Mouse (Mus musculus): ENCODE data around the gene Rpl10a.

Rpl10a gene

DNA sequence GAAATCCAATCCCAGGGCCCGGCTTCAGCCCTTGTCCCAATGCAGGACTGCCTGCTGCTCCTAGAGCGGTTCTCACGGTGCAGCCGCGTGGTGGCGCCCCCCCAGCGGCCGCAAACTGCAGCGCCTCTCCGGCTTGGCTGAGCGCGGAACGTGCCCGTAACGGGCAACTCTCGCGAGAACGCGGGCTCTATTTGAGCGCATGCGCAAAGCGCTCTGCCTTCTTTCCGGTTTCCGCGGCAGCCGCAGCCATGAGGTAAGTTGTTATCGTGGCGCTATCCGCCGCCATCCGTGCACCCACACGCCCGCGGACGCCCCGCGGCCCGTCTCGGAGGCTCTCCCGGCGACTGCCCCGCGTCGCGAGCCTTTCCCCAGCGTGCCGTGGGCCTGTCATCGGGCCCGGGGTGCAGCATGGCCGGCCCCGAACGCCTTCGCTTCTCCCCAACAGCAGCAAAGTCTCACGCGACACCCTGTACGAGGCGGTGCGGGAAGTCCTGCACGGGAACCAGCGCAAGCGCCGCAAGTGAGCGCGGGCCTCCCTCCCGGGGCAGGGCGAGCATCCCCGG lies at the start of gene Rpl10a:
TSS of gene Rpl10a (plus strand) at position 106 of the 563 bp plus-strand sequence.
- DNase-seq (ENCODE audit: low spot score in 2 of 2), result peak; percentile 95 to 98

DNA sequence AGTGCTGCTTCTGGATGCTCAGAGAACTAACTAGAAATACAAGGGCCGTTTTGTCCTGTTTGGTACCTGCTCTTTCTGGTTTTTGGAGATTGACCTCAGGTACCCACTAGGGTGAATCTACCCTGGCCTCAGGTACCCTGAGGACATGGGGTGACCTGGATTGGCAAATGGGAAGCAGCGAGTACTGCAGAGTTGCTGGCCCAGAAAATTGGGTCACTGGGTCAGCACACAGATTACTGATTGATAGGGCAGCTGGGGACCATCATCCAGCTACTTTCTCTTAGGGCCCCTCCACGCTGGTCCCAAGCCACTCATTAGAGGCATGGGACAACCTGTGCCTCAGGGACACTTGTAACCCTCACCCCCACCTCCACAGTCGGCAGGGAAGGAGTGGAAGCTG lies 49.0 kb upstream of the Rpl10a start:
- DNase-seq (ENCODE audit: low spot score in 2 of 2), result no peak

DNA sequence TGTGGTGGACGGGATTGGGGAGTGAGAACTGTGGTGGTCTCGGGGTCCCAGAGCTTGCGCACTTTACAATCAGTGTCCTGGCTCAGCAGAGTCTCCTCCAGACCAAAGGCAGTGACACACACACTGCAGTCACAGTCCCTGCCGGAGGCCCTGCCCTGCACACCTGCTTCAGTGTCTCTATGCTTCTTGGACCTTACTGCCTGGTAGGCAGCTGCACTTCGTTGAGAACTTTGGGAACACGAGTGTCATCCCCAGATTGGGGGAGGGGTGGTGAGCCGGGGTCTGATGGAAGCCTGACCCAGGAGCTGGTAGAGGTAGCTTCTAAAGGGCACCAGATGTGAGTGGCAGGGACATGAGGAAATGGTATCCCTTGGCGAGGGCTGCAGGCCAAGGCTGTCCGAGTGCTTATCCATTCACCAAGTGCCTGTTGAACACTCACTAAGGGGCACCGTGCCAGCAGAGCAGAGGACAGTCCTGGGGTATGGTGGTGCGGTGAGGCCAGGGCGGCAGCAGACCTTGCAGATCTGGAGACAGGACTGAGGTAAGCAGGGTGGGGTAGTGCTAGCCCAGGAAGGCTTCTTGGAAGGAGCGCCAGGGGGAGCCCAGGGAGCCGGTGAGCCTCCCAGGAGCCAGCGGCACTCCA lies 48.4 kb upstream of the Rpl10a start:
- DNase-seq (ENCODE audit: low spot score in 2 of 2), result no peak

DNA sequence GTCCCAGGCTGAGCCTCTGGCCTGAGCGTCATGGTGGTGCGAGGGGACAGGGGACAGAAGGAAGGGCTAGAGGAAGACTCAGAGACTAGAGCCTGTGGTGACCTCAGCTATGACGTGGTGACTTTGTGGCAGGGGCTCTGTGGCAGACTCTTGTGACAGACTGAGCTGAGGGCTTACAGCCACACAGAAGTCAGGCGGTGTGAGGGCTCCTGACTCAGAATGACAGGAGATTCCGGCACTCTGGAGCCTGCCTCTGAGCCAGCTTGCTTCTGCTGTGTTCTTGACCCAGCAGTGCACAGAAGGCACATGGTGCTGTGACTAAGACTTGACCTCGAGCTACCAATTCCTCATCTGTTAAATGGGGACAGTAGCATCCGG lies 47.9 kb upstream of the Rpl10a start:
- DNase-seq (ENCODE audit: low spot score in 2 of 2), result no peak

DNA sequence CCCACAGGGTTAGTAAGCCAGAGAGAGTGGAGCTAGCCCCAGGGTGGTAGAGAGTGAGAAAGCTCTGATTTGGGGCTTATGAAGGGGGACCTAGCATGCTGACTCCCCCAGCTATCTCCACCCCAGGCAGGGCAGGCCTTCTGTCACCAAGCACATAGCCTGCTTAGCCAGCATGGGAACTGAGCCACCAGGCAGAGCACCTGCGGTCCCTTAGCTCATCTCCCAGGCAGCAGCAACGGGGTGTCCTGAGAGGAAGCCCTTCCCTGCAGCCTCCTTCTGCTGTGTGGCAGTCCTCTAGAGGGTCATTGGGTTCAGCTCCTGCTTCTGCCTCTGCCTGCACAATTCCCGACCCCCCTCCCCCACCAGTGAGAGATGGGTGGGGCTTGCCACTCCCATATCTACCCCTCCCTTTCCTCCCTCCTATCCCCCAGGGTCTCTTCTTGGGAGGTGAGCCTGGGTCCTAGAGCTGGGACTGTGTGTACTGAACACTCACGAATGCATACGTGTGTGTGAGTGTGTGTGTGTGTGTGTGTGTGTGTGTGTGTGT lies 47.4 kb upstream of the Rpl10a start:
- DNase-seq (ENCODE audit: low spot score in 2 of 2), result no peak

DNA sequence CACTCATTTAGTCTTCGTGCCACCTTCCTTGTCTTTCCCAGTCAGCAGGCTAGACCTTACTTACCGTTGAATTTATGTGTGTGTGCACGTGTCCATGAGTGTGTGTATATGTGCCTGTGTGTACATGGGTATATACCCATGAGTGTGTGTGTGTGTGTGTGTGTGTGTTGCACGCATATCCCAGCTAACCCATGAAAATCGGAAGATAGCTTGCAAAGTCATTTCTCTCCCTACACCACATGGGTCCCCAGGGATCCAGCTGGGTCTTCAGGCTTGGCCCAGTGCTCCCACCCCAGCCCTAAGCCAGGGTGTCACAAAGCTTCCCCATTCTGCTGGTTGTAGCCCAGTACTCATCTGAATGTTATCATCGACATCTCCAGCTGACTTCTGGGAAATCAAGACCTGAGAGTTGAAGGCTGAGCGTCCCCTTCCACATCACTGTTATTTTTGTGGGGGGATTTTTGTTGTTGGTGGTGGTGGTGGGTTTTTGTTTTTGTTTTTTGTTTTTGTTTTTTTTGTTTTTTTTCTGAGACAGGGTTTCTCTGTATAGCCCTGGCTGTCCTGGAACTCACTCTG lies 46.3 kb upstream of the Rpl10a start:
- DNase-seq (ENCODE audit: low spot score in 2 of 2), result no peak

DNA sequence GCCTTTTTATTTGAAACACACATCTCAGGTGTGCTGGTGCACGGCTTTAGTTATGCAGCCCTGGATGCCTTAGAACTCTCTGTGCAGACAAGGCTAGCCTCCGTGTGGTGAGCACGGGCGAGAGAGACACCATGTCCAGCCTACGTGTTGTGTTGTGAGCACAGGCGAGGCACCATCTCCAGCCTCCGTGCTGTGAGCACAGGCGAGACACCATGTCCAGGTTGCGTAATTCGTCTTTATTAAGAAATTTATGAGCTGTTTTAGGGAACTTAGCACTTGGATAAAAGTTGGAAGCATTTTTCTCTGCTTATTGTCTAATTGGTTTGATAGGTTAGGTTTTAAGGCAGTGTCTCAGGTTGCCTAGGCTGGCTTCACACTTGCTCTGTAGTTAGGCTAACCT lies 45.1 kb upstream of the Rpl10a start:
- DNase-seq (ENCODE audit: low spot score in 2 of 2), result no peak

DNA sequence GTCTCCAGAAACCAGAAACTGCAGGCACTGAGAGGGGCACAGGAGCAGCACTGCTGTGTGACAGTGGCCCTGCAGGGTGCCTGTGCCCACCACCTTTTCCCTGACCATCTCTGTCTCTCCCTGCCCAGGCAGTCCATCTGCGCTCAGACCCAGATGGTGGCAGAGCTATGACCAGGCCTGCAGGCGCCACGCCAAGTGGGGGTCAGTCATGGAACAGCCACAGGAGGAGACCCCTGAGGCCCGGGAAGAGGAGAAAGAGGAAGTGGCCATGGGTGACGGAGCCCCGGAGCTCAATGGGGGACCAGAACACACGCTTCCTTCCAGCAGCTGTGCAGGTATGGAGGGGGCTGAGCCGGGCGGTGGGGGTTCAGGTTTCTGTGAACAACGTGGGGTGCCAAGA lies 42.1 kb upstream of the Rpl10a start:
- DNase-seq (ENCODE audit: low spot score in 2 of 2), result no peak

DNA sequence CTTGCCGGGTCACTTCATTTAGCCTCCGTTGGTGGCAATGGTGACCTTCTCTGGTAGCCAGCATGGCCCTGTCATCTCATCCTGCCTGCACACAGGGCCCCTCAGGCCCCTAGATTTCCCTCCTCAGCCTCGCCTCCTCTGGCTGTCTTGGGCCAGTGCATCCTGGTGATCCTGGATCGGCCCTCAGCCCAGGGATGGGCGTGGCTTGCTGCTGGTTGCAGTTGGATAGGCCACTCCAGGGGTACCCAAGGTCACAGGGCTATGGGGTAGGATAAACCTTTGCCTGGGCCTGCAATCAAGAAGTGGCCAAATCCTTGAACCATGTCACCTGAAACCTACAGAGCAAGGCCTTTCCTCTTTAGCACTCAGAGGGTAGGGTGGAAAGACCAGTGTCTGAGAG lies 41.3 kb upstream of the Rpl10a start:
- DNase-seq (ENCODE audit: low spot score in 2 of 2), result no peak

DNA sequence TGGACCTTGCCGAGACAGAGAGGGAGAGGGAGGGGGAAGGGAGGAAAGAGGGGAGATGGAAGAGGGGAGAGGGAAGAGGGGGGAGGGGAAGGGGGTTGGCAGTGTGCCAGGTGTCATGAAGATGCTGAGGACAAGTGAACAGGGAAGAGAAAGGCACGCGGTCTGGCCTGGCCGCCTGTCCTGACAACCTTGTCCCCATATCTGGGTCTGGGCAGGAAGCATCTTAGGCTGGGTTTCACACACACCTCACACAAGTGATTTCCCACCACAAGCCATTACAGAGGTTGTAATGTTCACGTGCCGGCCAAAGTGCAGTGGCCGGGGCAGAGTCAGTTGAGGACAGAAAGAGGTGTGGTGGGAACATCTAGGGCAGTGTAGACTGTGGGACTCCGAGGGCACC lies 40.7 kb upstream of the Rpl10a start:
- DNase-seq (ENCODE audit: low spot score in 2 of 2), result no peak

DNA sequence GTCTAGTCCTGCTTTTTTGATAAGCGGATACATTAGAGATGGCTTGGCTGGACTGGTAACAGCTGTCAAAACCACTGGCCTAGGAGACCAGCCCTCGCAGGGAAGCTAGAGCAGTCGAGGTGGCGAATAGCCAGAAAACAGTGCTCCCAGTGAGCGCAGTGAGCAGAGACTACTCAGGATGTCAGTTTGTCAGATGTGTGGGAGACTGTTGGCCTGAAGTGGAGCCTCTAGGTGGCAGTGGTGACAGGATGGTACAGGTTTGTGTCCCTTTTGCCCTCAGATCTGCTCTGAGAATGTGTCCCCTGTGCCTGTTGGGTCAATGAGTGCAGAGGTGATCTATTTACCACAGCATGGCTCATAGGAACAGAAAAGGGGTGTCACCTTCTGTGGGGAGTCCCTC lies 40.3 kb upstream of the Rpl10a start:
- no peak for DNase-seq (ENCODE audit: low spot score in 2 of 2)

DNA sequence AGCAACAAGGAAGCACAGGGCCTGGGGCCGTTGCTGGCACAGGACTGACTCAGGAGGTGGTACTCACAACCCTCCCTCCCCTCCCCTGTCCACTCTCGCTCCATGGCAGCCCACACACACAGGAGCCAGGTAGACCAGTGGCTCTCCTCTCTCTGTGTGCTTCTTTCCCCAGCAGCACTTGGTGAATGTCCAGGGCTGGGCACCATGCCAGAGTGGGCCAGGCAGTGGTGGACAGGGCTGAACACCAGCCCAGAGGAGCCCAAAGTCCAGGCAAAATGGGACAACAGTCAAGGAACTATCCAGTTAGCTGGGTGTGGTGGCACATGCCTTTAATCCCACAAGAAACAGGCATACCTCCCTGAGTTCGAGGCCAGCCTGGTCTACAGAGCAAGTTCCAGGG lies 38.0 kb upstream of the Rpl10a start:
- DNase-seq (ENCODE audit: low spot score in 2 of 2), result no peak

DNA sequence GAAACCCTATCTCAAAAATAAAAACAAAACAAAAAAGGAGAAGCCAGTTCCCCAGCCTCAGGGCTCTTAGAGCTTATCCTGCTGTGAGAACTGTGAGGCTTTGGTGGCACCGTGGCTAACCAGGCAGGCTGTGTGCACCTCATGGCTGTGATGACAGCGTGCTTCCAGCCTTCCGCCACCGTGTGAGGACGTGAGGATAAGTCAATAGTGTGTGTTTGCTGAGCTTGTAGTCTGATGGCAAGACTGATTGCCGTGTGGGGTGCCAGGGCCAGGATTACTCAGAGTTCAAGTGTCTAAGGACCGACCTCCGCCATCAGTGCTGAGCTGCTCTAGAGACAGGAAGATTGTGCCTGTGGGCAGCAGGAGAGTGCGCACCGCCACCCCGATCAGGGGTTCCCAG lies 37.6 kb upstream of the Rpl10a start:
- no peak for DNase-seq (ENCODE audit: low spot score in 2 of 2)

DNA sequence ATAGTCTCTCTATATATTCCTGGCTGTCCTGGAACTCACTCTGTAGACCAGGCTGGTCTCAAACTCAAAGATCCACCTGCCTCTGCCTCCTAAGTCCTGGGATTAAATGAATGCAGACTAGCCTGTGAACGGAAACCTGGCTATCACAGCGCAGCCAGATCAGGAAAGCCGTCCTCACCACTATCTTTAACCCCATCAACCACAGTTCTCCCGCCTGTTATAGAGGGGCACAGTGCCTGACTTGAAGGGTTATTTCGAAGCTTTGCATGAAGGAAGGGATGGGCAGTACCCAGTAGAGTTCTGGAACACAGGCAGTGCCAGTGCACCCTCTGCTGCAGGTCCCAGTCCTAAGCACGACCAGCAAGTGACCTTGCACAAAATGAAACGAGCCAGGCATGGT lies 36.9 kb upstream of the Rpl10a start:
- DNase-seq (ENCODE audit: low spot score in 2 of 2), result no peak

DNA sequence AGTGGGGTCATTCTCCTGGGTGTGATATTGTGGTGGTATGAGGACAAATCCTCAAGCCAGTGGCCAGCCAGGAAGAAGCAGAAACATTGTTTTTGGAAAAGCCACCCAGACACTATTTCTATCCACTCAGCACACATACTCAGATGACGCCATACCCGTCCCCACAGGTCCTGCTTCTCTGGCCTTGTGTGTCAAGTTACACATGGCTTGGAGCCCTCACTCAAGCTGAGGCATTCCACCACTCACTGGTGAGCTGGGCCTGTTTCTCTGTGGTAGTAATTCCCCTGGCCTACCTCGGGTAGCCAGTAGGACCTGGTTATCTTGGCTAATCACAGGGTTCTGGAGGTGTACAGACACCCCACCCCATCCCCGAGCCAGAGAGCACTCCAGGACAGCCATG lies 34.6 kb upstream of the Rpl10a start:
- no peak for DNase-seq (ENCODE audit: low spot score in 2 of 2)

DNA sequence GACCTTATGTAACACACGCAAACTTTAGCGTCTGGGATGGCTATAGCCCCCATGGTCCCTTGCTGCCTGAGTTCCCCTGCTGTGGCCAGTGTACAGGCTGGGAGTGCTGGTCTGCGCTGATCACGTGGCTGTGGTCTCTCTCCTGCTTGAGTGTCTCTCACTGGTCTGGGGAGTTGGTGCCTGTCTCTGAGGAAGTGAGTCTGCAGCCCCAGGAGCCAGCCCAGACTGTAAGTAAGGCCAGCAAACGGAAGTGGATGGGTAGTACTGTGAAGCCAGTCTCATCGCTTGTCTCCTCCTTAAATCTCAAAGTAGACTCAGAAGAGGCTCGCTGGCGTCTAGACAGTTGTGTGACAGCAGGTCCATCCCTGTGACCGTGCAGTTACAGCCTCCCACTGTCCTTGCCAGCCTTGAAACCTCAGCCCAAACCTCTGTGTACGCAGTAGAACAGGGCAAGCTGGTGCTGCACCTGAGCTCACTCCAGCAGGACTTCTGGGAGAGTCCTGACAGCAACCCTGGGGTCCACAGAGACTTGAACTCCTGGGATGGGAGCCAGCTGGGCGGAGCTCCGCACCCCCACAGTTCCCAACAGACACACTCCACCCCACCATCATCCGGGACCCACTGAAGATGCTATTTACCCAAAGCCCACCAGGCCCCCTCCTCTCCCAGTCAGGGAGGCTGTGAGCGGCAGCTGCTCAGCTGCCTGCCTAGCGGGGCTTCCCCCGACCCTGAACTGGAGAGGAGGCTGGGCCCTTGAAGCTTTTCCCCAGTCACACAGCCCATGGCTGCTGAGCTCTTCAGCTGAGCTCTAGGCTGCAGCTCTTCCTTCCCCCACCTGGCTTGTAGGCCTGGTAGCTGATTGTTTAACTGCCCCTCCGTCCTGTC lies 33.6 kb upstream of the Rpl10a start:
- DNase-seq (ENCODE audit: low spot score in 2 of 2), result no peak

DNA sequence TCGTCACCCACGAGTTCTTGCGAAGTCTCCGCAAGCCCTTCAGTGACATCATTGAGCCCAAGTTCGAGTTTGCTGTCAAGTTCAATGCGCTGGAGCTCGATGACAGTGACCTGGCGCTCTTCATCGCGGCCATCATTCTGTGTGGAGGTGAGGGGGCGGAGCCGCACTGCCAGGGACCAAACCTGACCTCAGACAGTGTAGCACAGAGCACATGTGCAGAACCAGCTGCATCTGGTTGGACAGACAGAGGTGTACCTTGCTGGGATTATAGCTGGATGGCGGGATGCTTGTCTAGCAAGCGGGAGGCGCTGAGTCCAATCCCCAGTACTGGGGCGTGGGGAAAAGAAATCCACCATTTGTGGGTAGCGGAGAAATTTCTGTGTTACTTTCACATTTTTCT lies 29.4 kb upstream of the Rpl10a start:
- no peak for DNase-seq (ENCODE audit: low spot score in 2 of 2)

DNA sequence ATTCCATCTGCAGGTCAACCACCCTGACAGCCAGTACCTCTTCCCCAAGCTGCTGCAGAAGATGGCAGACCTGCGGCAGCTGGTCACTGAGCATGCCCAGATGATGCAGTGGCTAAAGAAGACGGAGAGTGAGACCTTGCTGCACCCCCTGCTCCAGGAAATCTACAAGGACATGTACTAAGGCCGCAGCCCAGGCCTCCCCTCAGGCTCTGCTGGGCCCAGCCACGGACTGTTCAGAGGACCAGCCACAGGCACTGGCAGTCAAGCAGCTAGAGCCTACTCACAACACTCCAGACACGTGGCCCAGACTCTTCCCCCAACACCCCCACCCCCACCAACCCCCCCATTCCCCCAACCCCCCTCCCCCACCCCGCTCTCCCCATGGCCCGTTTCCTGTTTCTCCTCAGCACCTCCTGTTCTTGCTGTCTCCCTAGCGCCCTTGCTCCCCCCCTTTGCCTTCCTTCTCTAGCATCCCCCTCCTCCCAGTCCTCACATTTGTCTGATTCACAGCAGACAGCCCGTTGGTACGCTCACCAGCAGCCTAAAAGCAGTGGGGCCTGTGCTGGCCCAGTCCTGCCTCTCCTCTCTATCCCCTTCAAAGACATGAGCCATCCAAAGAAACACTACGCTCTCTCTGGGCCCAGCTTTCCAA lies 28.5 kb upstream of the Rpl10a start:
- DNase-seq (ENCODE audit: low spot score in 2 of 2), result no peak

DNA sequence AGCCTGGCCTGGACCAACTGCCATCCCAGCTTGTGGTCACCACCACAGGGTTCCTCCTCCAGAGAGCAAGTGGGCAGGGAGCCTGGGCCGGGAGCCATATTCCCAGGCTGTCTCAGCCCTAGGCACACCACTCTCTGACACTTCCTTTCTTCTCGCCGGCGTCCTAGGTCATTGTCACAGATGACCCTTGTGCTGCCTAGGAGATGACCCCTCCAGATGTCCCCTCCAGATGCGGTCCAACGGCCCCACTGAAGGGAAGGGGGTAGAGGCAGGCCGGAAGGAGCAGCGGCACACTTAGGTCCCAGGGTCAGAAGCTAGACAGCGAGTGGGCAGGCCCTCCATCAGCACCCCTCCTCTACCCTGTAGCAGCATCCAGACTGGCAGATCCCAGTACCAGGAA lies 27.9 kb upstream of the Rpl10a start:
- no peak for DNase-seq (ENCODE audit: low spot score in 2 of 2)

DNA sequence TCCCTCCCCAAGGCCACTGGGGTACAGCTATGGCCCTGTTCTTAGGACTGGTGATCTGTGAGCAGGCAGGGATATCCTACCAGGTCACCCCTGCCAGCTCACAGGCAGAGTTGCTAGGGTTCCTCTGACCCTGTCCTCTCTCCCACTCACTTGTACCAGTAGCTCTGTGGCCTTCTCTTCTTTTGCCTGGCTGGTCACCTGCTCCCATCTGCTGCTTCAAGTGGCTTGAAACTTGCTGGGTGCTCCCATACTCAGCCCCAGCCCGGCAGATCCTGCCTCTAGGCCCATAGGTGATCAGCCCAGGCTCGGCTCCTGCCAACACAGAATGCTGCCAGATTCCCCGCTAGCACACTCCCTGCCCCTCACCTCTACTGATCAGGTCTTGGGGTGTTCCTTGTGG lies 27.4 kb upstream of the Rpl10a start:
- DNase-seq (ENCODE audit: low spot score in 2 of 2), result no peak

DNA sequence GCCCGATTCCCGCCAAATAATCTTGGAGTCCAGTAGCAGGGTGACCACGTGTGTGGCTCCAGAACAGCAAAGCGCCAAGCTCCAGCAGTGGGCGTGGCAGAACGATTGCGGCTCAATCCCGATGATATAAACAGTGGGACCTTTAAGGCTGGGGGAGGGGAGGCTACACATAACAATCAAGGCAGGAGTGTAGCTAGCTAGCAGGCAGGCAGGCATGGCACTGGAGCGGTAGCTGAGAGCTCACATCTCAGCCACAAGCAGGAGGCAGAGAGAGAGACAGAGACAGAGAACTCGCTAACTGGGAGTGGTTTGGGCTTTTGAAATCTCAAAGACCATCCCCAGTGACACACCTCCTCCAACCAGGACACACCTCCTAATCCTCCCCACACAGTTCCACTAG lies 23.1 kb upstream of the Rpl10a start:
- no peak for DNase-seq (ENCODE audit: low spot score in 2 of 2)
